Mouse (Mus musculus): ENCODE results near the gene Slc26a10.

Gene Slc26a10

GRCm38 (mm10) chr10:127165354-127165653 lies 15.1 kb downstream of the Slc26a10 start:
- TF ChIP-seq GATA4 (IDR thresholded peaks at IDR 0.05; ENCODE audit: insufficient replicate concordance, low read length): no peak

- TF ChIP-seq GATA4 (IDR thresholded peaks at IDR 0.05; ENCODE audit: insufficient replicate concordance, low read length): peak; percentile 15; the same call in 1 of the 2 replicates
These were observed 15.7 kb downstream of the Slc26a10 start, which contains the start of gene B4galnt1 for GRCm38 (mm10) chr10:127164631-127165353. Gene B4galnt1 (plus strand): TSS chr10:127165225.

GRCm38 (mm10) chr10:127164190-127164589 lies 16.3 kb downstream of the Slc26a10 start:
- TF ChIP-seq GATA4 (IDR thresholded peaks at IDR 0.05; ENCODE audit: insufficient replicate concordance, low read length): no peak

- TF ChIP-seq GATA4 (IDR thresholded peaks at IDR 0.05; ENCODE audit: insufficient replicate concordance, low read length): no peak
These were observed 19.7 kb downstream of the Slc26a10 start for GRCm38 (mm10) chr10:127160728-127161127.

GRCm38 (mm10) chr10:127160081-127160480 lies 20.4 kb downstream of the Slc26a10 start:
- no peak for TF ChIP-seq GATA4 (IDR thresholded peaks at IDR 0.05; ENCODE audit: insufficient replicate concordance, low read length)

GRCm38 (mm10) chr10:127158471-127158870 lies 22.0 kb downstream of the Slc26a10 start:
- no peak for TF ChIP-seq GATA4 (IDR thresholded peaks at IDR 0.05; ENCODE audit: insufficient replicate concordance, low read length)

- no peak for TF ChIP-seq GATA4 (IDR thresholded peaks at IDR 0.05; ENCODE audit: insufficient replicate concordance, low read length)
These were observed 23.9 kb downstream of the Slc26a10 start for GRCm38 (mm10) chr10:127156511-127156910.

- TF ChIP-seq GATA4 (IDR thresholded peaks at IDR 0.05; ENCODE audit: insufficient replicate concordance, low read length): no peak
These were observed 24.4 kb downstream of the Slc26a10 start for GRCm38 (mm10) chr10:127156089-127156488.

GRCm38 (mm10) chr10:127154652-127155051 lies 25.8 kb downstream of the Slc26a10 start:
- TF ChIP-seq GATA4 (IDR thresholded peaks at IDR 0.05; ENCODE audit: insufficient replicate concordance, low read length): no peak

GRCm38 (mm10) chr10:127154241-127154640 lies 26.2 kb downstream of the Slc26a10 start:
- TF ChIP-seq GATA4 (IDR thresholded peaks at IDR 0.05; ENCODE audit: insufficient replicate concordance, low read length): no peak

GRCm38 (mm10) chr10:127153323-127153722 lies 27.1 kb downstream of the Slc26a10 start:
- TF ChIP-seq GATA4 (IDR thresholded peaks at IDR 0.05; ENCODE audit: insufficient replicate concordance, low read length): no peak

GRCm38 (mm10) chr10:127150471-127150872 lies 30.0 kb downstream of the Slc26a10 start:
- TF ChIP-seq GATA4 (IDR thresholded peaks at IDR 0.05; ENCODE audit: insufficient replicate concordance, low read length): no peak

GRCm38 (mm10) chr10:127147135-127147534 lies 33.3 kb downstream of the Slc26a10 start:
- no peak for TF ChIP-seq GATA4 (IDR thresholded peaks at IDR 0.05; ENCODE audit: insufficient replicate concordance, low read length)

- no peak for TF ChIP-seq GATA4 (IDR thresholded peaks at IDR 0.05; ENCODE audit: insufficient replicate concordance, low read length)
These were observed 35.1 kb downstream of the Slc26a10 start for GRCm38 (mm10) chr10:127145303-127145702.

GRCm38 (mm10) chr10:127144536-127144935 lies 35.9 kb downstream of the Slc26a10 start:
- TF ChIP-seq GATA4 (IDR thresholded peaks at IDR 0.05; ENCODE audit: insufficient replicate concordance, low read length): no peak

- TF ChIP-seq GATA4 (IDR thresholded peaks at IDR 0.05; ENCODE audit: insufficient replicate concordance, low read length): no peak
These were observed 37.2 kb downstream of the Slc26a10 start for GRCm38 (mm10) chr10:127143228-127143627.

- TF ChIP-seq GATA4 (IDR thresholded peaks at IDR 0.05; ENCODE audit: insufficient replicate concordance, low read length): no peak
These were observed 38.9 kb downstream of the Slc26a10 start for GRCm38 (mm10) chr10:127141500-127141899.
